Mouse (Mus musculus) right cerebral cortex, adult 18-20 months (tissue): ENCODE measurements around the gene Armc7.
"Not testable (repeated sequence)": the region's sequence is repeated elsewhere in the genome, so short reads cannot be mapped to it uniquely, and the experiment has no call there.

ENCODE experiments used
- DNase-seq: peaks from one replicate; pipeline ENCODE4 v3.0.0; 2022; ENCODE audit warnings: mixed read lengths

The Armc7 gene

GRCm38 (mm10) chr11:115475025-115475757, at the start of gene Armc7:
Armc7 (plus strand) TSS chr11:115475667.
- DNase-seq = peak; percentile 97

- DNase-seq = no peak
Measured at GRCm38 (mm10) chr11:115425671-115426070, 49.8 kb upstream of the Armc7 start.

GRCm38 (mm10) chr11:115427482-115428331, 47.8 kb upstream of the Armc7 start:
- peak; percentile 74 for DNase-seq

- peak; percentile 51 for DNase-seq
Measured at GRCm38 (mm10) chr11:115429307-115429706, 46.2 kb upstream of the Armc7 start.

- no peak for DNase-seq
Measured at GRCm38 (mm10) chr11:115430561-115430960, 44.9 kb upstream of the Armc7 start.

- no peak for DNase-seq
Measured at GRCm38 (mm10) chr11:115432814-115433213, 42.7 kb upstream of the Armc7 start.

- DNase-seq = no peak
Measured at GRCm38 (mm10) chr11:115433342-115433741, 42.1 kb upstream of the Armc7 start.

GRCm38 (mm10) chr11:115435596-115436337, 39.7 kb upstream of the Armc7 start:
- DNase-seq = no peak

GRCm38 (mm10) chr11:115437571-115438122, 37.8 kb upstream of the Armc7 start:
- DNase-seq = no peak

GRCm38 (mm10) chr11:115439326-115439725, 36.1 kb upstream of the Armc7 start:
- no peak for DNase-seq

GRCm38 (mm10) chr11:115439906-115440595, 35.4 kb upstream of the Armc7 start, which contains the start of gene Trim80:
Trim80 (plus strand) TSS chr11:115440545.
- DNase-seq = no peak

GRCm38 (mm10) chr11:115441417-115441816, 34.0 kb upstream of the Armc7 start:
- no peak for DNase-seq

- no peak for DNase-seq
Measured at GRCm38 (mm10) chr11:115446906-115447305, 28.6 kb upstream of the Armc7 start.

GRCm38 (mm10) chr11:115447321-115447885, 28.1 kb upstream of the Armc7 start:
- DNase-seq = no peak

- no peak for DNase-seq
Measured at GRCm38 (mm10) chr11:115448075-115448474, 27.4 kb upstream of the Armc7 start.

- DNase-seq = no peak
Measured at GRCm38 (mm10) chr11:115448998-115449397, 26.5 kb upstream of the Armc7 start.

- DNase-seq = no peak
Measured at GRCm38 (mm10) chr11:115450176-115450575, 25.3 kb upstream of the Armc7 start.

GRCm38 (mm10) chr11:115451781-115452241, 23.7 kb upstream of the Armc7 start:
- DNase-seq = no peak

- no peak for DNase-seq
Measured at GRCm38 (mm10) chr11:115452281-115452860, 23.1 kb upstream of the Armc7 start.

- no peak for DNase-seq
Measured at GRCm38 (mm10) chr11:115453306-115453705, 22.2 kb upstream of the Armc7 start.

GRCm38 (mm10) chr11:115454822-115455221, 20.6 kb upstream of the Armc7 start:
- DNase-seq = not testable (repeated sequence)
